ENCODE assay signal across 8 mouse cellular contexts in genomic region chr9:78175277-78176200, GRCm38 (mm10). TPM values are rescaled to one million over a fixed set of nuclear protein-coding genes. Genes with fewer than 3 reads are reported as not detected.
DNase-seq lines count a peak whose midpoint lies in the region; ATAC-seq and TF ChIP-seq lines count a peak whose summit lies in the region.

No protein-coding gene starts in this region.

- ATAC-seq in Patski, result peak; percentile 97
- ATAC-seq in hindbrain, embryonic 14.5 days (ENCODE audit: low FRiP score), result peak; percentile 98

- no peak for TF ChIP-seq CTCF in Patski (IDR thresholded peaks at IDR 0.05)

- under 1% methylated on average over 49 of the region's 58 CpGs for WGBS in hindbrain, embryonic 14.5 days

- peak overlapping the region; percentile 62 for H3K4me2 ChIP-seq in hindbrain, embryonic 14.5 days (replicated peaks)

- POLR2A ChIA-PET in Patski (lab: Charles Lee), result no interaction called here

- peak overlapping the region; percentile 80 for H3K9ac ChIP-seq in hindbrain, embryonic 14.5 days

- peaks cover 6% of the 10 kb centered on the region; the same call in 1 of the 2 replicates for H3K4me1 ChIP-seq in hindbrain, embryonic 14.5 days (replicated peaks; ENCODE audit: control insufficient read depth, insufficient read depth, low read length)

- 0 out of 2 replicates have a peak, but pooled peaks cover 2% of the 10 kb centered on the region for H3K36me3 ChIP-seq in hindbrain, embryonic 14.5 days (replicated peaks; ENCODE audit: control insufficient read depth, insufficient read depth)

- no peaks in the 10 kb centered on the region for H3K9me3 ChIP-seq in hindbrain, embryonic 14.5 days (ENCODE audit: control insufficient read depth, low read length)

- H3K4me3 ChIP-seq in hindbrain, embryonic 14.5 days (replicated peaks; ENCODE audit: low read length), result peak overlapping the region; percentile 47

- DNase-seq in Patski (ENCODE audit: low read depth, low spot score), result peak; percentile 85
- peak; percentile 97 to 99 for DNase-seq in cerebellum, postnatal 25 days
- peak; percentile 88 to 92 for DNase-seq in frontal cortex, postnatal 25 days (ENCODE audit: low spot score in 2 of 2)
- peak; percentile 95 for DNase-seq in hindbrain, embryonic 14.5 days (ENCODE audit: low spot score)
- DNase-seq in layer of hippocampus, postnatal 36 days, result peak; percentile 91
- DNase-seq in lung, postnatal 36 days, result peak; percentile 98
- peak; percentile 97 for DNase-seq in retina, postnatal 1 day
- peak; percentile 87 to 90 for DNase-seq in urinary bladder, adult 18-20 months (ENCODE audit: low spot score in 2 of 2)

- CTCF ChIA-PET in Patski (lab: Charles Lee), result interaction anchor here (0.9 to 2.6 kb wide), 5 partner anchors 17 to 63 kb away, joined by 3 to 11 read pairs (median 4); no protein-coding TSS in a partner anchor

- in situ Hi-C loops in Patski (cut with MboI; ENCODE audit: low pct_unique_long_range_greater_than_20kb), result no loop called here

- H3K27me3 ChIP-seq in Patski, result no peaks in the 10 kb centered on the region
- no peaks in the 10 kb centered on the region for H3K27me3 ChIP-seq in hindbrain, embryonic 14.5 days (ENCODE audit: control insufficient read depth, insufficient read depth, low read length)

- peak overlapping the region; percentile 97 for H3K27ac ChIP-seq in hindbrain, embryonic 14.5 days

RNA-seq across cellular contexts. Expression of gene Gsta4, which starts 7.0 kb away (rescaled TPM):
- 18.1 TPM for polyA plus RNA-seq in Patski (2021)
- polyA plus RNA-seq in hindbrain, embryonic 14.5 days (2014; fragmentation: Nextera tagmentation; extraction: Ambion mirVana), result 23.6 and 31.3 TPM in 2 replicates
- 10 to 100 TPM; 43.1 to 51.3 TPM for total RNA-seq in layer of hippocampus, postnatal 36 days (2021)

RNA-seq across cellular contexts. Expression of gene Gsta1, which starts 54.9 kb away (rescaled TPM):
- 1.8 TPM for polyA plus RNA-seq in Patski (2021)
- not detected in 2 replicates for polyA plus RNA-seq in hindbrain, embryonic 14.5 days (2014; fragmentation: Nextera tagmentation; extraction: Ambion mirVana)
- total RNA-seq in layer of hippocampus, postnatal 36 days (2021), result not detected

Comparison
In these comparisons a context has a peak if more than half of its experiments do, and no peak if none do; other contexts are left out.
1. Peak in every context shown above with its lines: DNase-seq, ATAC-seq, H3K4me3 ChIP-seq and H3K27ac ChIP-seq.